Mouse (Mus musculus) forebrain, embryonic 14.5 days (tissue): ENCODE measurements around the gene Nhsl2. TPM values are rescaled to one million over a fixed set of nuclear protein-coding genes. Genes with fewer than 3 reads are reported as not detected.

Source experiments
- ATAC-seq: fragments of 200-750 bp; cut with Nextera tagmentation; 2 replicates; pipeline ENCODE4 v1.8.0; 2017; ENCODE audit warnings: mild to moderate bottlenecking, moderate library complexity
- DNase-seq: peaks from one replicate; pipeline ENCODE4 v3.0.0-alpha.2; 2015; ENCODE audit warnings: low spot score
- H3K27ac ChIP-seq: fragments of 300-500 bp; sonication (generic); 2 replicates; pipeline ENCODE4 v1.5.1; 2014; ENCODE audit warnings: low read depth, mild to moderate bottlenecking, control low read depth, low read length, moderate library complexity
- H3K27me3 ChIP-seq: fragments of 300-500 bp; sonication (generic); replicated peaks from 2 replicates; pipeline ENCODE4 v1.6.1; 2014; ENCODE audit warnings: low read length, control low read depth, mixed read lengths; ENCODE audit not compliant: control insufficient read depth, insufficient read depth
- H3K36me3 ChIP-seq: fragments of 300-500 bp; sonication (generic); 2 replicates; pipeline ENCODE4 v1.6.1; 2014; ENCODE audit warnings: low read length, control low read depth; ENCODE audit not compliant: control insufficient read depth, insufficient read depth
- H3K4me1 ChIP-seq: fragments of 300-500 bp; sonication (generic); 2 replicates; pipeline ENCODE4 v1.6.1; 2014; ENCODE audit warnings: antibody characterized with exemption, low read length, control low read depth; ENCODE audit not compliant: control insufficient read depth, insufficient read depth
- H3K4me2 ChIP-seq: fragments of 300-500 bp; sonication (generic); 2 replicates; pipeline ENCODE4 v1.6.1; 2014; ENCODE audit warnings: mild to moderate bottlenecking, control low read depth, low read length
- H3K4me3 ChIP-seq: fragments of 300-500 bp; sonication (generic); 2 replicates; pipeline ENCODE4 v1.5.1; 2014; ENCODE audit warnings: low read depth, low read length, control low read depth
- H3K9ac ChIP-seq: fragments of 300-500 bp; sonication (generic); 2 replicates; pipeline ENCODE4 v1.6.1; 2014; ENCODE audit warnings: mild to moderate bottlenecking, low read length, control low read depth, moderate library complexity
- H3K9me3 ChIP-seq: fragments of 300-500 bp; sonication (generic); replicated peaks from 2 replicates; pipeline ENCODE4 v1.6.1; 2016; ENCODE audit warnings: low read length, control low read depth, mixed read lengths; ENCODE audit not compliant: control insufficient read depth
- WGBS: fragments of 180-500 bp; shearing (Covaris S2); extraction: QIAGEN DNeasy Blood & Tissue Kit; methylation state at CpG from one replicate; pipeline ENCODE4 v1.1.7; 2014; 5-methylcytosine and 5-hydroxymethylcytosine counted together
- polyA plus RNA-seq: library from polyadenylated mRNA; unstranded; fragments of >200 nt; fragmentation: Nextera tagmentation; extraction: Ambion mirVana; gene quantifications from 2 replicates; pipeline ENCODE4 v1.2.1, GENCODE M21; 2014

The Nhsl2 gene
- polyA plus RNA-seq, 1 experiment from 2014 or later = 3.5 TPM

GRCm38 (mm10) chrX:102060243-102060642, 211.1 kb downstream of the Nhsl2 start:
- 57% methylated on average over 5 of the region's 5 CpGs for WGBS
- no peak overlapping the region for H3K27ac ChIP-seq
- H3K9ac ChIP-seq = no peak overlapping the region
- no peaks in the 10 kb centered on the region for H3K4me1 ChIP-seq
- H3K4me2 ChIP-seq = no peak overlapping the region
- H3K4me3 ChIP-seq = no peak overlapping the region
- H3K9me3 ChIP-seq = no peaks in the 10 kb centered on the region
- ATAC-seq (peak; percentile 29; the same call in 1 of the 2 replicates), DNase-seq (peak; percentile 32)
- no peaks in the 10 kb centered on the region for H3K36me3 ChIP-seq
- H3K27me3 ChIP-seq = no peaks in the 10 kb centered on the region

- Histone ChIP-seq H3K36me3 (no peaks in the 10 kb centered on the region), H3K4me1 (no peaks in the 10 kb centered on the region), H3K4me3 (no peak overlapping the region), H3K27ac (no peak overlapping the region), H3K27me3 (no peaks in the 10 kb centered on the region), H3K9ac (no peak overlapping the region), H3K9me3 (no peaks in the 10 kb centered on the region), H3K4me2 (no peak overlapping the region)
- WGBS = 36% methylated on average over 2 of the region's 2 CpGs
- 0 out of 2 replicates have a peak, but pooled peaks have one; percentile 42 for ATAC-seq
- peak; percentile 57 for DNase-seq
These were observed 211.7 kb downstream of the Nhsl2 start for GRCm38 (mm10) chrX:102060891-102061290.

- Histone ChIP-seq H3K4me1 (no peaks in the 10 kb centered on the region), H3K4me2 (no peak overlapping the region), H3K27ac (no peak overlapping the region), H3K4me3 (no peak overlapping the region), H3K36me3 (peaks cover 4% of the 10 kb centered on the region; the same call in 1 of the 2 replicates), H3K27me3 (no peaks in the 10 kb centered on the region), H3K9me3 (no peaks in the 10 kb centered on the region), H3K9ac (no peak overlapping the region)
- 56% methylated on average over 3 of the region's 3 CpGs for WGBS
- ATAC-seq (no peak), DNase-seq (no peak)
These were observed 214.9 kb downstream of the Nhsl2 start for GRCm38 (mm10) chrX:102064062-102064461.

GRCm38 (mm10) chrX:102065213-102065775, 216.1 kb downstream of the Nhsl2 start:
- Histone ChIP-seq H3K4me3 (no peak overlapping the region), H3K27ac (no peak overlapping the region), H3K4me1 (no peaks in the 10 kb centered on the region), H3K4me2 (no peak overlapping the region), H3K9me3 (no peaks in the 10 kb centered on the region), H3K36me3 (peaks cover 4% of the 10 kb centered on the region; the same call in 1 of the 2 replicates), H3K9ac (no peak overlapping the region), H3K27me3 (no peaks in the 10 kb centered on the region)
- 38% methylated on average over 4 of the region's 4 CpGs for WGBS
- DNase-seq (no peak), ATAC-seq (no peak)

- WGBS = 25% methylated on average over 9 of the region's 9 CpGs
These were observed 216.9 kb downstream of the Nhsl2 start for GRCm38 (mm10) chrX:102066134-102066533.

GRCm38 (mm10) chrX:102067118-102067517, 217.9 kb downstream of the Nhsl2 start:
- peaks cover 5% of the 10 kb centered on the region; the same call in 1 of the 2 replicates for H3K4me1 ChIP-seq
- no peaks in the 10 kb centered on the region for H3K27me3 ChIP-seq
- H3K9me3 ChIP-seq = no peaks in the 10 kb centered on the region
- no peak overlapping the region for H3K9ac ChIP-seq
- peak overlapping the region; percentile 25; the same call in 1 of the 2 replicates for H3K4me2 ChIP-seq
- H3K27ac ChIP-seq = no peak overlapping the region
- H3K4me3 ChIP-seq = no peak overlapping the region
- DNase-seq = no peak
- WGBS = 65% methylated on average over 6 of the region's 6 CpGs
- ATAC-seq = no peak
- H3K36me3 ChIP-seq = peaks cover 4% of the 10 kb centered on the region; the same call in 1 of the 2 replicates

More at GRCm38 (mm10) chrX:102066134-102066533, 216.9 kb downstream of the Nhsl2 start:
- Histone ChIP-seq H3K9ac (no peak overlapping the region), H3K27me3 (no peaks in the 10 kb centered on the region), H3K27ac (no peak overlapping the region), H3K36me3 (peaks cover 4% of the 10 kb centered on the region; the same call in 1 of the 2 replicates), H3K9me3 (no peaks in the 10 kb centered on the region), H3K4me3 (no peak overlapping the region), H3K4me2 (no peak overlapping the region), H3K4me1 (no peaks in the 10 kb centered on the region)
- peak; percentile 79 for DNase-seq
- ATAC-seq = peak; percentile 19

GRCm38 (mm10) chrX:102068811-102069540, 219.8 kb downstream of the Nhsl2 start:
- Histone ChIP-seq H3K4me1 (peaks cover 5% of the 10 kb centered on the region; the same call in 1 of the 2 replicates), H3K9ac (no peak overlapping the region), H3K4me3 (no peak overlapping the region), H3K27ac (no peak overlapping the region), H3K36me3 (peaks cover 4% of the 10 kb centered on the region; the same call in 1 of the 2 replicates), H3K9me3 (no peaks in the 10 kb centered on the region), H3K27me3 (no peaks in the 10 kb centered on the region), H3K4me2 (peak overlapping the region; percentile 58; the same call in 1 of the 2 replicates)
- DNase-seq (no peak), ATAC-seq (no peak)
- 92% methylated on average over 24 of the region's 24 CpGs for WGBS

- Histone ChIP-seq H3K27ac (peak within 1 kb of the TSS; percentile 77), H3K36me3 (peaks cover 4% of the 10 kb centered on the region; the same call in 1 of the 2 replicates), H3K9ac (peak within 1 kb of the TSS; percentile 72), H3K9me3 (no peaks in the 10 kb centered on the region), H3K4me1 (peaks cover 5% of the 10 kb centered on the region; the same call in 1 of the 2 replicates), H3K4me3 (peak within 1 kb of the TSS; percentile 52), H3K4me2 (peak within 1 kb of the TSS; percentile 58), H3K27me3 (no peaks in the 10 kb centered on the region)
- ATAC-seq = peak; percentile 96
- DNase-seq = peak; percentile 95
- 27% methylated on average over 61 of the region's 61 CpGs for WGBS
These were observed 221.6 kb downstream of the Nhsl2 start, which contains the start of gene Rtl5 for GRCm38 (mm10) chrX:102070591-102071471. Gene Rtl5, minus strand, starts transcription at chrX:102071304.
